Mouse (Mus musculus): Measurements from ENCODE around the gene Fbxw8.

Gene Fbxw8

GRCm38 (mm10) chr5:118076721-118077592 lies 78.3 kb downstream of the Fbxw8 start:
- no peak for DNase-seq (ENCODE audit: low read depth, low spot score)

- no peak for DNase-seq (ENCODE audit: low read depth, low spot score)
These were observed 82.0 kb downstream of the Fbxw8 start for GRCm38 (mm10) chr5:118073213-118073773.

- no peak for DNase-seq (ENCODE audit: low read depth, low spot score)
These were observed 83.5 kb downstream of the Fbxw8 start for GRCm38 (mm10) chr5:118071766-118072165.

DNA sequence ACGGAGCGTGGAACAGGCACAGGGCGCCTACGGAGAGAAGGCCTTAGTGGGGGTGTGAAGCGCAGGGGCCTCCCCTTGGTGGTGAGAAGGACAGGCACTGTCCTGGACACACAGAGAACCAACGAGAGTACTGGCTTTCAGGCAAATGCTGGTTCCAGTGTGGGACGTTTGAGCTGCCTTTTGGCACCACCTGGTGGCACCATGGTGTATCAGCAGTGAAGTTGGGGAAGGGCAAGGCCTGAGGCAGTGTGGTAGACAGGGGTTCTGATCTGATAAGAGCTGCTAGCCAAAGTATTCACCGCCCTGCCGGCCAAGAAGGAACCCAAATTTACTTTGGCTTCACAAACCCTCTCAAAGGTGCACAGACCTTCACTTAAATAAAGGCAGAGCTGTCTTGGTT lies 85.9 kb downstream of the Fbxw8 start:
- peak; percentile 58 for DNase-seq (ENCODE audit: low read depth, low spot score)

GRCm38 (mm10) chr5:118067984-118068494 lies 87.2 kb downstream of the Fbxw8 start:
- no peak for DNase-seq (ENCODE audit: low read depth, low spot score)

DNA sequence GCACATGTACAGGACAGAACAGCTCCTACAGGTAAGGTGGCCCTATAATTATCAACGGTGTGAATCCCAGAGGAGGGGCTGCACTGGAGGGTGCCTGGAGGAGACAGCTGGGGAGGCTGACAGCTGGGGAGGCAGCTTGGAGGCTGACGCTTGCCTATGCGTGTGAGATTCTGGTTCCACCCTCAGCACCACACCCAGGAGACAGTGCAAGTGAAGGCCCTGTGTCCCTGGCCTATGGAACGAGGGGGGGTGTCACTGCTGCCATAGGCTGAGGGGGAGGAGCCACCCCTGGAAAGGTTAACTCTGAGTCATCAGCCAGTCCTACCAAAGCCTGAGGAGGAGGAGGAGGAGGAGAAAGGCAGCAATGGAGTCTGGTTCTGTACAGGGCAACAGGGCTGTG lies 87.7 kb downstream of the Fbxw8 start:
- no peak for DNase-seq (ENCODE audit: low read depth, low spot score)

DNA sequence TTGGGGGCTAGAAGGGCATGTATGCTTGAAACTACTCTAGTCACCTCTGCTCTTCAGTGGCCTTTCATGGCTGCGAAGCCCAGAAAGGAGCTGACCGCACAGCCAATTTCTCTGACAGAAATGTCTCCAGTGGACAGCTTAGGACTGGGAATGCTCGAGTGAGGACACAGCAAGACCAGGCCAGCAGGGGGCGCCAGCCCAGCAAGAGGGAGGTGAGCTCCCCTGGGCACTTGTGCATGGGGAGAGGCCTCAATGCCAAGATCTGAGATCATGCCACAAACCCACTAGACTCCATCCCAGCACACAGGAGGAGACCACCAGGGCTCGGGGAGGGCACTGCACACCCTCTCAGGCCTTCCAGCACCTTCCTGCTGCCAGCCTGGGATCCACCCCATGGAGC lies 88.4 kb downstream of the Fbxw8 start:
- DNase-seq (ENCODE audit: low read depth, low spot score), result no peak

DNA sequence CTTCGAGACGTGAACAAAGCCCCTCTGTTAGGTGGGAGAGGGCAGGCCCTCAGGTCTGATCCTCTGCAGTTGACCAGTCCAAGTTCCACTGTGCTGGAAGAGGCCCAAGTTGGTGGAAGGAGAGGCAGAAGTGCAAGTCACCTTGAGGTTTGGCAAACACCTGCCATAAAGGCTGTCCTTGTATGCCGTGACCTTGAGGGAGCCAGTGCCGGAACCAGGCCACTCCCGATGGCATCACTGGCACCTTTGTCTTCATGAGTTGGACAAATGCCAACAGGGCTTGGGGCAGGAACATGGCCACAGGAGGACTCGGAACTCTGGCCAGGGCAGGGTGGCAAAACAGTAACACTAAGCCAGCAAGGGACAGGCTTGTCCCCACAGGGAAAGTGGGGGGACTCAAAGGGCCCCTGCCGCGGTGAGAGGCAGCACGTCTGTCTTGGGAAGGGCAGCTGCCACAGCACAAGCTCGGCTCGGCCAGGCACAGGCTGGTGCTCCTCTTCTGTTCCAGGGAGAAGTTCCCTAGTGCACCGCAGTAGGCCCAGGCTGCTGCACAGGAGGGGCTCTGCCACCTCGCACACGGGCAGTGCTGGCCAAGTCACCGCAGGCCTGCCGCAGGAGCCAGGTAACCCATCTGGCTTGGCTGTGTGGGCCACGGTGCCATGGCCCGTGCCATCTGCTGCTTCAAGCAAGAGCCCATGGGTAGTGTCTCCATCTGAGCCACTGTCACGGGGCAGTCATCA lies 89.6 kb downstream of the Fbxw8 start:
- no peak for DNase-seq (ENCODE audit: low read depth, low spot score)

- DNase-seq (ENCODE audit: low read depth, low spot score), result no peak
These were observed 90.9 kb downstream of the Fbxw8 start for GRCm38 (mm10) chr5:118064284-118064901.

DNA sequence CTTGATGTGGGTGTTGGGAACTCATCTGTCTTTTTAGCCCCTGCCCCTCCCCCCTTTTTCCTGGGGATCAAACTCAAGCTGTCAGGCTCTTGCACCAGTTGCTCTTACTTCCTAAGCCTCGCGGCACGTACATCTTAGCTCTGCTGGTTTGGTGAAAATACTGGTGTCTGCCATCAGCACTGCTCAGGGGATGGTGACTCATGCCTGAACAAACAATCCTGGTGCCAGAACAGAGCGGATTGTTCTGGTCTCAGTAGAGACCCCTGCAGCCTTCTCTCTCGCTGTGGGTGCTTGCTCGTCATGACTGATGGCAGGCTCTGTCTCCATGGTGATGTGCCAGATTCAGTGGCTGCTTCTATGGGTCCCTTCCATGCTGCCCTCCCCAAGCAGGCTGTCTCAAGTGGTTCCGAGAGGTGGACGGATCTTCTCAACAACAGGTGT lies 92.1 kb downstream of the Fbxw8 start:
- DNase-seq (ENCODE audit: low read depth, low spot score), result no peak

DNA sequence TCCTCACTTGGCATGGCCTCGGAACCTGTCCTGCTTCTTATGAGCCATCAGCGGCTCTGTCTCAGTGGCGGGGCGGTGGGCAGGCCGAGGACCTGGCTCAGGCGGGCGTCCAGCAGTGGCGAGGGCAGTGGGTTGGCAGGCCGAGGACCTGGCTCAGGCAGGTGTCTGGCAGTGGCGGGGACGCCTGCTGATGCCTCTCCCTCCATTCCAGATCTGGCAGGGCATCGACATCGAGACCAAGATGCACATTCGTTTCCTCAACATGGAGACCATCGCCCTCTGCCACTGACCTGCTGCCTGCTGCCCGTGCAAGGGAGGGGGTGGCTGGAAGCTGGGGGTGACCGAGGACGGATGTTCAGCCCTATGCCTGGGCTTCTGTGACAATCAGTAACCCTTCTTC lies 93.9 kb downstream of the Fbxw8 start:
- no peak for DNase-seq (ENCODE audit: low read depth, low spot score)

- no peak for DNase-seq (ENCODE audit: low read depth, low spot score)
These were observed 95.6 kb downstream of the Fbxw8 start for GRCm38 (mm10) chr5:118059646-118060045.

GRCm38 (mm10) chr5:118058858-118059257 lies 96.4 kb downstream of the Fbxw8 start:
- DNase-seq (ENCODE audit: low read depth, low spot score), result no peak

GRCm38 (mm10) chr5:118057508-118058111 lies 97.7 kb downstream of the Fbxw8 start:
- DNase-seq (ENCODE audit: low read depth, low spot score), result no peak

DNA sequence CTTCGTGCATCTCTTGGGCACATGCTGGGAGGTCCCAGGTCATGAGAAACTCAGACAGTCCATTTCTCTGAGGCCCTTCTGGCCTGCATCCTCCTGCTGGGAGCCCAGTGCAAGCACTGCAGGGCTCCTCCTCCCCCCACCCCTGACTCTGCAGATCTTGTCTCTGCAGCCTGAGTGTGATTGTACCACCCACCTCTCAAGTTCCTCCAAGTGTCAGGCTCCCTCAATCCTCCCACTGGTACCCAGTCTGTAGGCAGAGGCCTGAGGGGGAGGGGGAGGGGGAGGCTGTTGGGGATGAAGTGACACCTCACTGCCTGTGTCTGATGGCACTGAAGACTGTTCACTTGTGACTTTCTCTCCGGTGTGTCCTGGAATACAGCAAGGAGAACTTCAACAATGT lies 102.1 kb downstream of the Fbxw8 start:
- DNase-seq (ENCODE audit: low read depth, low spot score), result no peak

DNA sequence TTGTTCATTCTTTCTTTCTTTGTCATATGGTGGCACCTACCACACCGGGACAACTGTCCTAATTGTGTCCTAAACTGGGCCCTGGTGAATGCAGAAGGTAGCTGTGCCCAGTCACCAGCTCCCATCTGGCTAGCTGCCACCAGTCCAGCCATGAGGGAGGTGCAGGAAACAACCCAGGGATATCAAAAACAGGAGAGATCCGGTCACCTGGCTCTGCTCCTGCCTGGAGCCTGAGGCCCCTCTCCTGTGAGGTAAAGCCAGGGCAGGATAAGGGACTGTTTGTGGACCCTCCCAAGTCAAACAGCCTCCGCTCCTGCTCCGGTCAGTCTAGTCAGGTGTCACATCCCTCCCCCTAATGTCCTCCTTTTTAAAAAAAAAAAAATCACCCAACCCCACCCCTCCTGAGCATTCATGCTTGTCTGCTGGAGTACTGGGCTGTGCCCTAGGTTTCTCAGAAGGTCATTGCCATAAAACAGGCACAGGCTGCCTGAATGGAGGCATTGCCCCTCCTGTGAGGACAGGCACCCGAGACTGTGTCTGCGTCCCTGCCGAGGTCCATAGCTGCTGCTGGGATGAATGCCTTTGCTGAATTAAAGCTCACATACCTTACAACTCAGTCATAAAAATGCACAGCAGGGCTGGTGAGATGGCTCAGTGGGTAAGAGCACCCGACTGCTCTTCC lies 103.1 kb downstream of the Fbxw8 start:
- DNase-seq (ENCODE audit: low read depth, low spot score), result no peak

DNA sequence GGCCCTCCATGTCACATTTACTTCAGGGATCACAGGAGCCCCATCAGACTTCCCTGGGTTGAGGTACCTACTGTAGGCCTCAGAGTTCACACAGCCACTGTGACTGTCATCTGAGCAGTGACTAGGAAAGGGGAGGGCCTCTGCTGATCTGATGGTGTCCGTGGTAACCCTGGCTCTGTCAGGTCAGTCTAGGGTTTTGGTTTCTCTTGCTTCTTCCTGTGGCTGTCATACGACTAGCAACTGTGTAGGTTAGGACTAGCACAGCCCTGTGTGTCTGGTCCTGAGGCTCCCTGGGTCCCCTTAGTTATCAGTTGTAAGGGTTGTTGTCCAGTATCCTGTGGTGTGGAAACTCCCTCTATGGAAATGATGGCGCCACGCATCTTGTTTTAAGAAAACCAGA lies 104.5 kb downstream of the Fbxw8 start:
- DNase-seq (ENCODE audit: low read depth, low spot score), result no peak

GRCm38 (mm10) chr5:118048928-118049327 lies 106.3 kb downstream of the Fbxw8 start:
- no peak for DNase-seq (ENCODE audit: low read depth, low spot score)

GRCm38 (mm10) chr5:118048412-118048811 lies 106.9 kb downstream of the Fbxw8 start:
- no peak for DNase-seq (ENCODE audit: low read depth, low spot score)

GRCm38 (mm10) chr5:118047091-118047757 lies 108.0 kb downstream of the Fbxw8 start:
- no peak for DNase-seq (ENCODE audit: low read depth, low spot score)

Data from embryo, embryonic 11.5 days (tissue).